Mouse (Mus musculus) forebrain, embryonic 10.5 days (tissue): ENCODE measurements around the gene Flywch2. TPM values are rescaled to one million over a fixed set of nuclear protein-coding genes. Genes with fewer than 3 reads are reported as not detected.

ENCODE experiments used
- DNase-seq: peaks from one replicate; pipeline ENCODE4 v3.0.0-alpha.2; 2017; ENCODE audit warnings: low spot score; ENCODE audit errors: extremely low spot score
- H3K27ac ChIP-seq: fragments of 300-500 bp; sonication (generic); 2 replicates; pipeline ENCODE4 v1.5.1; 2016; ENCODE audit warnings: mild to moderate bottlenecking
- H3K27me3 ChIP-seq: fragments of 300-500 bp; sonication (generic); 2 replicates; pipeline ENCODE4 v1.6.1; 2016; ENCODE audit warnings: mild to moderate bottlenecking; ENCODE audit not compliant: poor library complexity, severe bottlenecking
- H3K36me3 ChIP-seq: fragments of 300-500 bp; sonication (generic); replicated peaks from 2 replicates; pipeline ENCODE4 v1.6.1; 2016; ENCODE audit warnings: mild to moderate bottlenecking, moderate library complexity
- H3K4me1 ChIP-seq: fragments of 300-500 bp; sonication (generic); 2 replicates; pipeline ENCODE4 v1.6.1; 2016
- H3K4me3 ChIP-seq: fragments of 300-500 bp; sonication (generic); 2 replicates; pipeline ENCODE4 v1.5.1; 2016; ENCODE audit warnings: mild to moderate bottlenecking, moderate library complexity
- H3K9me3 ChIP-seq: fragments of 300-500 bp; sonication (generic); 2 replicates; pipeline ENCODE4 v1.6.1; 2016; ENCODE audit warnings: mild to moderate bottlenecking, moderate library complexity
- WGBS: fragments of 180-500 bp; shearing (Covaris S2); methylation state at CpG from one replicate; pipeline ENCODE4 v1.1.7; 2016; 5-methylcytosine and 5-hydroxymethylcytosine counted together
- polyA plus RNA-seq: library from polyadenylated mRNA; unstranded; fragments of >200 nt; fragmentation: Nextera tagmentation; extraction: Ambion mirVana; gene quantifications from 2 replicates; pipeline ENCODE4 v1.2.1, GENCODE M21; 2016

Flywch2 gene
- polyA plus RNA-seq, 1 experiment from 2014 or later = 25.0 TPM

DNA sequence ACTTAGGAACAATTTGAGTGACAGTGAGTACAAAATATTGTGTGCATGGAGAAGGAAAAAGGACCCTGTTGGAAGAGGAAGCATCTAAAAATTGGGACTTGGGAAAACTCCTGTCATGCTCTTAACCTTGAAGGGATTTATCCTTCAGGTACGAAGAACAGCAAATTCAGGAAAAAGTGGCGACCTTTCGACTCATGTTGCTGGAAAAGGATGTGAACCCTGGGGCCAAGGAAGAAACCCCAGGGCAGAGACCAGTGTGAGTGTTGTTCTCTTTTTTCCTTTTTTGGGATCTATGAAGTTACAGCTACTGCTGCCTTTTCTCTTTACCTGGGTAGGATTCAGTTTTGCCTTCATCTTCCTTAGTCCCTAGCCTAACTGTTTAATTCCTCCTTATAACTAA is 22.0 kb upstream of the Flywch2 start:
- H3K27me3 ChIP-seq = no peaks in the 10 kb centered on the region
- DNase-seq = no peak
- H3K36me3 ChIP-seq = peaks cover 65% of the 10 kb centered on the region
- WGBS = 92% methylated on average over 3 of the region's 3 CpGs
- no peak overlapping the region for H3K27ac ChIP-seq
- H3K9me3 ChIP-seq = no peaks in the 10 kb centered on the region
- H3K4me3 ChIP-seq = no peak overlapping the region
- peaks cover 28% of the 10 kb centered on the region for H3K4me1 ChIP-seq

DNA sequence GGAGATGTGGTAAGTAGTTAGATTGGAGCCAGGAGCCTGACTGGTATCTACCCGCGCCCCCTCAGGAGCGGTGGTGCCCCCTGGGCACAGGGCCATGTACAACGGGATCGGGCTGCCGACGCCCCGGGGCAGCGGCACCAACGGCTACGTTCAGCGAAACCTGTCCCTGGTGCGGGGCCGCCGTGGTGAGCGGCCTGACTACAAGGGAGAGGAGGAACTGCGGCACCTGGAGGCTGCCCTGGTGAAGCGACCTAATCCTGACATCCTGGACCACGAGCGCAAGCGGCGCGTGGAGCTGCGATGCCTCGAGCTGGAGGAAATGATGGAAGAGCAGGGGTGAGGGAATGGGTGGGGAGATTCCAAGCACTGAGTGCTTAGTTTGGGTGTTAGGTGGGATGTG is 21.0 kb upstream of the Flywch2 start:
- Histone ChIP-seq H3K9me3 (no peaks in the 10 kb centered on the region), H3K27me3 (no peaks in the 10 kb centered on the region), H3K4me3 (peak overlapping the region; percentile 17), H3K4me1 (peaks cover 34% of the 10 kb centered on the region), H3K36me3 (peaks cover 54% of the 10 kb centered on the region), H3K27ac (no peak overlapping the region)
- DNase-seq = no peak
- WGBS = 91% methylated on average over 25 of the region's 25 CpGs

GRCm38 (mm10) chr17:23804426-23805085 is 18.7 kb upstream of the Flywch2 start:
- Histone ChIP-seq H3K9me3 (no peaks in the 10 kb centered on the region), H3K4me3 (peak overlapping the region; percentile 99), H3K27ac (peak overlapping the region; percentile 98), H3K36me3 (peaks cover 31% of the 10 kb centered on the region), H3K4me1 (peaks cover 38% of the 10 kb centered on the region), H3K27me3 (no peaks in the 10 kb centered on the region)
- DNase-seq = no peak
- 15% methylated on average over 8 of the region's 8 CpGs for WGBS

DNA sequence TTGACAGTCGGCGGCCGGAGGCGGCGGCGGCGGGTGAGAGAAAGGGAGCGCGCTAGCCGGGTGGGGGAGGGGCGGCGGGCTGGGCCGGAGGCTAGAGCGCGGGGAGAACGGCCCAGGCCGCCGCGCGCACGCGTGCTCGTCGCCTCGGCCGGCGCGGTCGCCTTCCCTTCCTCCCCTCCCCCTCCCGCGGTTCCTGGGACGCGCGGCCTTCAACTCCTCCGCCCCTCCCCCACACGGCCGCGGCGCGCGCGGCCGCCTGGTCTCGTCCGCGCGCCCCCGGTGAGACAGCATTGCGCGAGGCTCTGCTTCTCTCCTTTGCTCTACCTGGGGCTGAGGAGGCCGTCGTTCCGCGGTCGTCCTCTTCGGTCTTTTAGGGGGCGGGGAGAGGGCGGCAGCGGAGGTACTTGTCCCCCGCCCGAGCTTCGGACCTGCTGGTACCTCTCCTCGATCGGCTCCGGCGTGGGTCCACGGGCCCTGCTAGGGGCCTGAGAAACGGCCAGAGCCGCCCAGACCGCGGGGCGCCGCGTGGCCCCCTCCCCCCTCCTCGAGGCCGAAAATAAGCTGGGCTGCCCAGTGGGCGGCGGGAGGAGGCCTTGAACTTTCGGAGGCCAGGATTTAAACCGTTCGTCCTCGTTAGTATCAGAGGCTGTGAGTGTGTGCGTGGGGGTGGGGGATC is 17.6 kb upstream of the Flywch2 start:
- peak; percentile 85 for DNase-seq
- peaks cover 38% of the 10 kb centered on the region for H3K4me1 ChIP-seq
- WGBS = under 1% methylated on average over 82 of the region's 83 CpGs
- H3K27ac ChIP-seq = peak overlapping the region; percentile 98
- H3K9me3 ChIP-seq = no peaks in the 10 kb centered on the region
- no peaks in the 10 kb centered on the region for H3K27me3 ChIP-seq
- peak overlapping the region; percentile 99 for H3K4me3 ChIP-seq
- H3K36me3 ChIP-seq = peaks cover 21% of the 10 kb centered on the region

GRCm38 (mm10) chr17:23802746-23803365 is 17.0 kb upstream of the Flywch2 start:
- H3K9me3 ChIP-seq = no peaks in the 10 kb centered on the region
- H3K36me3 ChIP-seq = peaks cover 15% of the 10 kb centered on the region
- peak overlapping the region; percentile 98 for H3K27ac ChIP-seq
- peaks cover 38% of the 10 kb centered on the region for H3K4me1 ChIP-seq
- peak overlapping the region; percentile 99 for H3K4me3 ChIP-seq
- WGBS = under 1% methylated on average over 60 of the region's 60 CpGs
- H3K27me3 ChIP-seq = no peaks in the 10 kb centered on the region
- DNase-seq = peak; percentile 98

GRCm38 (mm10) chr17:23801627-23802026 is 15.7 kb upstream of the Flywch2 start:
- H3K36me3 ChIP-seq = peaks cover 6% of the 10 kb centered on the region
- H3K9me3 ChIP-seq = no peaks in the 10 kb centered on the region
- no peak overlapping the region; the same call in 1 of the 2 replicates for H3K4me3 ChIP-seq
- WGBS = 94% methylated on average over 10 of the region's 10 CpGs
- H3K4me1 ChIP-seq = peaks cover 33% of the 10 kb centered on the region
- H3K27ac ChIP-seq = no peak overlapping the region; the same call in 1 of the 2 replicates
- H3K27me3 ChIP-seq = no peaks in the 10 kb centered on the region
- no peak for DNase-seq

GRCm38 (mm10) chr17:23797316-23797715 is 11.4 kb upstream of the Flywch2 start:
- no peaks in the 10 kb centered on the region for H3K27me3 ChIP-seq
- H3K4me3 ChIP-seq = no peak overlapping the region
- H3K27ac ChIP-seq = no peak overlapping the region
- DNase-seq = no peak
- H3K36me3 ChIP-seq = 0 out of 2 replicates have a peak, but pooled peaks cover 4% of the 10 kb centered on the region
- H3K9me3 ChIP-seq = no peaks in the 10 kb centered on the region
- H3K4me1 ChIP-seq = peaks cover 7% of the 10 kb centered on the region
- 70% methylated on average over 7 of the region's 7 CpGs for WGBS

DNA sequence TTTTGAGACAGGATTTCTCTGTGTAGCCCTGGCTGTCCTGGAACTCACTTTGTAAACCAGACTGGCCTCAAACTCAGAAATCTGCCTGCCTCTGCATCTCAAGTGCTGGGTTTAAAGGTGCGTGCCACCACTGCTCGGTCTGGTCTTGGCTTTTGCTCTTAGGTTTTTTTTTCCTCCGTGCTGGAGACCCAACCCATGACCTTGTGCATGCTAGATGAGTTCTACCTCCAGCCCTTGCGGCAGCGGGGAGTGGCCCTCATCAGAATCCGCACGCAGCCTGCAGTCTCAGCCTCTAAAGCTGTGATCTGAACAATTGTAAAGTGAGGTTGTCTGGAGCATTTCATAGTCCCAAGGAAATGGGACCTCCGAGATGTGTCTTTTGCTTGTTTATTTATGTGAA is 9.4 kb upstream of the Flywch2 start:
- H3K4me3 ChIP-seq = no peak overlapping the region
- peaks cover 10% of the 10 kb centered on the region for H3K4me1 ChIP-seq
- DNase-seq = no peak
- no peak overlapping the region for H3K27ac ChIP-seq
- no peaks in the 10 kb centered on the region for H3K9me3 ChIP-seq
- H3K36me3 ChIP-seq = 0 out of 2 replicates have a peak, but pooled peaks cover 4% of the 10 kb centered on the region
- 96% methylated on average over 8 of the region's 8 CpGs for WGBS
- no peaks in the 10 kb centered on the region for H3K27me3 ChIP-seq

- Histone ChIP-seq H3K4me1 (peaks cover 26% of the 10 kb centered on the region), H3K27ac (peak overlapping the region; percentile 90), H3K9me3 (no peaks in the 10 kb centered on the region), H3K36me3 (no peaks in the 10 kb centered on the region), H3K27me3 (no peaks in the 10 kb centered on the region), H3K4me3 (peak overlapping the region; percentile 54)
- WGBS = 54% methylated on average over 2 of the region's 2 CpGs
- DNase-seq = no peak
Measured at GRCm38 (mm10) chr17:23791079-23791357, 5.1 kb upstream of the Flywch2 start.

- H3K9me3 ChIP-seq = no peaks in the 10 kb centered on the region
Measured at GRCm38 (mm10) chr17:23790269-23791078, 4.6 kb upstream of the Flywch2 start, which contains the start of gene Srrm2. TSS of gene Srrm2 (plus strand) at chr17:23790532.

GRCm38 (mm10) chr17:23789749-23790268 is 3.9 kb upstream of the Flywch2 start:
- WGBS = 8% methylated on average over 8 of the region's 8 CpGs
- Histone ChIP-seq H3K36me3 (no peaks in the 10 kb centered on the region), H3K27me3 (no peaks in the 10 kb centered on the region), H3K9me3 (no peaks in the 10 kb centered on the region), H3K27ac (peak overlapping the region; percentile 90), H3K4me1 (peaks cover 36% of the 10 kb centered on the region), H3K4me3 (peak overlapping the region; percentile 54)
- DNase-seq = no peak

More at GRCm38 (mm10) chr17:23790269-23791078, 4.6 kb upstream of the Flywch2 start, which contains the start of gene Srrm2:
- Histone ChIP-seq H3K27me3 (no peaks in the 10 kb centered on the region), H3K4me1 (peaks cover 32% of the 10 kb centered on the region), H3K27ac (peak within 1 kb of the TSS; percentile 90), H3K36me3 (no peaks in the 10 kb centered on the region), H3K4me3 (peak within 1 kb of the TSS; percentile 54)
- 1% methylated on average over 29 of the region's 29 CpGs for WGBS
- DNase-seq = peak; percentile 80

DNA sequence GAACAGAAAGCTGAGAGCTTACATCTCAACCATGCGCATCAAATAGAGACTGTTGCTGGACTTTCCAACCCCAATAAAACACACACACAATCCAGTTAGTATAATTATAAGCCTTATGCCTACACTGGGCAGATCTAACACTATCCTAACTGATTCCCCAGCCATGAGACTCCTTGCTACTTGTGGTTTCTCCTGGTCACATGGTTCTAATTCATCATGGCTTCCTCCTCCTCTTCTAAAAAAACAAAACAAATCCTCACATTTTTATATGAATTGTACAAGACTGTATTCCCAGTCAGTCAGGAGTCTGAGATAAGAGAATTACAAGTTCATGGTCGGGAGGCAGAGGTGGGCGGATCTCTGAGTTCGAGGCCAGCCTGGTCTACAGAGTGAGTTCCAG is 3.1 kb upstream of the Flywch2 start:
- Histone ChIP-seq H3K4me3 (no peak overlapping the region), H3K27me3 (no peaks in the 10 kb centered on the region), H3K27ac (no peak overlapping the region), H3K36me3 (no peaks in the 10 kb centered on the region), H3K9me3 (no peaks in the 10 kb centered on the region), H3K4me1 (peaks cover 36% of the 10 kb centered on the region)
- 94% methylated on average over 4 of the region's 4 CpGs for WGBS
- DNase-seq = no peak
